Mouse (Mus musculus) testis, adult 2 months (tissue): ENCODE data around the gene Susd3.

Source experiments
- CTCF ChIP-seq: fragments of 200-500 bp; IDR thresholded peaks from 2 replicates; pipeline ENCODE4 v1.5.1; 2012; ENCODE audit warnings: low read depth, mild to moderate bottlenecking, inconsistent platforms, low read length, moderate library complexity; ENCODE audit not compliant: control insufficient read depth, insufficient read depth, insufficient replicate concordance
- POLR2A ChIP-seq: fragments of 200-500 bp; IDR thresholded peaks from 2 replicates; pipeline ENCODE4 v1.6.1; 2012; ENCODE audit warnings: low read depth, mild to moderate bottlenecking, inconsistent platforms, low read length, moderate library complexity; ENCODE audit not compliant: control insufficient read depth

DNA sequence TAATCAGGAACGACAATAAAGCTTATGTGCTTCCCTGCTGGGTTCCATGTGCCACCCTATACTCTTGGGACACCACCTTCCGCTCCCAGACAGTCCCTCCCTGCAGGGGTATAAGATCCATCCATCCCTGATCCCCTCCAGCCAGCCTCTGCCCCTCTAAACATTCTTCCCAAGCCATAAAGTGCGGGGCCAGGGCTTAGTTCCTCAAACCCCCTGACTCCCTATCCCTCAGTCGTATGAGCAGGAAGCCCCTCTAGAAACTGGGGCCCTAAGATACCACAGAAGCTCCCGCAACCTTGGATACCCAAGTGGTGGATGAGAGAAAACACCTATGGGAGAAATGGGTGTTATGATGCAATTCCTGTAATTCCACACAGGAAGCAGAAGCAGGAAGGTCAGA is 52.3 kb downstream of the Susd3 start:
- no peak for TF ChIP-seq CTCF
- TF ChIP-seq POLR2A: no peak
